Comparison of ENCODE assay signal across 7 mouse cellular contexts in genomic region chr4:57637636-57638386, GRCm38 (mm10).
DNase-seq lines count a peak whose midpoint lies in the region; ATAC-seq and TF ChIP-seq lines count a peak whose summit lies in the region.

No protein-coding gene starts in this region.

- H3K9ac ChIP-seq in neural tube, embryonic 11.5 days (ENCODE audit: low read length) = no peak overlapping the region
- 0 out of 2 replicates have a peak overlapping the region, but pooled peaks have one; percentile 9 for H3K9ac ChIP-seq in embryonic facial prominence, embryonic 15.5 days
- peak overlapping the region; percentile 3; the same call in 1 of the 2 replicates for H3K9ac ChIP-seq in intestine, postnatal 0 days (ENCODE audit: low read depth, low read length)
- H3K9ac ChIP-seq in midbrain, embryonic 11.5 days (ENCODE audit: low read length) = no peak overlapping the region

- peak overlapping the region; percentile 9 for H3K4me3 ChIP-seq in neural tube, embryonic 11.5 days (ENCODE audit: low read depth, low read length)
- H3K4me3 ChIP-seq in embryonic facial prominence, embryonic 15.5 days (replicated peaks) = peak overlapping the region; percentile 25; the same call in 1 of the 2 replicates
- peak overlapping the region; percentile 17; the same call in 1 of the 2 replicates for H3K4me3 ChIP-seq in intestine, postnatal 0 days (ENCODE audit: low read depth, low read length)
- H3K4me3 ChIP-seq in midbrain, embryonic 11.5 days (ENCODE audit: low read depth, low read length) = 0 out of 2 replicates have a peak overlapping the region, but pooled peaks have one; percentile 5

- H3K9me3 ChIP-seq in neural tube, embryonic 11.5 days (ENCODE audit: control insufficient read depth, low read length) = no peaks in the 10 kb centered on the region
- H3K9me3 ChIP-seq in embryonic facial prominence, embryonic 15.5 days (replicated peaks) = no peaks in the 10 kb centered on the region
- H3K9me3 ChIP-seq in intestine, postnatal 0 days (ENCODE audit: control insufficient read depth) = no peaks in the 10 kb centered on the region
- no peaks in the 10 kb centered on the region for H3K9me3 ChIP-seq in midbrain, embryonic 11.5 days (ENCODE audit: control insufficient read depth, low read length)

- 0 out of 2 replicates have a peak, but pooled peaks cover 2% of the 10 kb centered on the region for H3K4me1 ChIP-seq in neural tube, embryonic 11.5 days (ENCODE audit: control insufficient read depth, insufficient read depth, low read length)
- peaks cover 26% of the 10 kb centered on the region for H3K4me1 ChIP-seq in embryonic facial prominence, embryonic 15.5 days
- no peaks in the 10 kb centered on the region for H3K4me1 ChIP-seq in intestine, postnatal 0 days (replicated peaks; ENCODE audit: control insufficient read depth, insufficient read depth, low read length)
- no peaks in the 10 kb centered on the region for H3K4me1 ChIP-seq in midbrain, embryonic 11.5 days (ENCODE audit: control insufficient read depth, insufficient read depth, low read length)

- no peak for ATAC-seq in neural tube, embryonic 11.5 days (ENCODE audit: insufficient read depth, low FRiP score, low TSS enrichment)
- ATAC-seq in embryonic facial prominence, embryonic 15.5 days (ENCODE audit: insufficient number of reproducible peaks, low FRiP score, low TSS enrichment, low read depth) = no peak
- ATAC-seq in intestine, postnatal 0 days = no peak
- no peak for ATAC-seq in midbrain, embryonic 11.5 days (ENCODE audit: low FRiP score)

- H3K4me2 ChIP-seq in neural tube, embryonic 11.5 days (ENCODE audit: low read depth) = peak overlapping the region; percentile 30
- H3K4me2 ChIP-seq in embryonic facial prominence, embryonic 15.5 days (replicated peaks) = peak overlapping the region; percentile 51
- H3K4me2 ChIP-seq in intestine, postnatal 0 days (replicated peaks; ENCODE audit: low read depth) = peak overlapping the region; percentile 60
- H3K4me2 ChIP-seq in midbrain, embryonic 11.5 days = peak overlapping the region; percentile 27; the same call in 1 of the 2 replicates

- no peak for TF ChIP-seq CTCF in intestine, postnatal 0 days (IDR thresholded peaks at IDR 0.05; ENCODE audit: low read depth)

- 45% methylated on average over 24 of the region's 24 CpGs for WGBS in neural tube, embryonic 11.5 days
- WGBS in embryonic facial prominence, embryonic 15.5 days = 22% methylated on average over 24 of the region's 24 CpGs
- WGBS in intestine, postnatal 0 days = 12% methylated on average over 24 of the region's 24 CpGs
- 56% methylated on average over 24 of the region's 24 CpGs for WGBS in midbrain, embryonic 11.5 days

- no peaks in the 10 kb centered on the region for H3K27me3 ChIP-seq in neural tube, embryonic 11.5 days (ENCODE audit: control insufficient read depth, insufficient read depth, low read length)
- H3K27me3 ChIP-seq in embryonic facial prominence, embryonic 15.5 days = no peaks in the 10 kb centered on the region
- H3K27me3 ChIP-seq in intestine, postnatal 0 days (replicated peaks; ENCODE audit: control insufficient read depth, insufficient read depth, low read length) = no peaks in the 10 kb centered on the region; the same call in 1 of the 2 replicates
- H3K27me3 ChIP-seq in midbrain, embryonic 11.5 days (ENCODE audit: control insufficient read depth, insufficient read depth, low read length) = no peaks in the 10 kb centered on the region

- H3K27ac ChIP-seq in neural tube, embryonic 11.5 days (ENCODE audit: low read depth, low read length) = no peak overlapping the region
- H3K27ac ChIP-seq in embryonic facial prominence, embryonic 15.5 days (replicated peaks) = no peak overlapping the region
- H3K27ac ChIP-seq in intestine, postnatal 0 days (ENCODE audit: low read depth, low read length) = no peak overlapping the region
- no peak overlapping the region for H3K27ac ChIP-seq in midbrain, embryonic 11.5 days (ENCODE audit: low read depth, low read length)

- H3K36me3 ChIP-seq in neural tube, embryonic 11.5 days (ENCODE audit: control insufficient read depth, insufficient read depth, low read length) = no peaks in the 10 kb centered on the region
- H3K36me3 ChIP-seq in embryonic facial prominence, embryonic 15.5 days = no peaks in the 10 kb centered on the region
- no peaks in the 10 kb centered on the region for H3K36me3 ChIP-seq in intestine, postnatal 0 days (ENCODE audit: control insufficient read depth, insufficient read depth)
- no peaks in the 10 kb centered on the region for H3K36me3 ChIP-seq in midbrain, embryonic 11.5 days (ENCODE audit: control insufficient read depth, insufficient read depth, low read length)

- peak; percentile 31 for DNase-seq in neural tube, embryonic 11.5 days (ENCODE audit: low spot score)
- no peak for DNase-seq in neural tube, embryonic 10.5 days (ENCODE audit: extremely low spot score, low spot score)
- no peak for DNase-seq in midbrain, embryonic 11.5 days (ENCODE audit: low spot score, missing footprints)
- DNase-seq in yolk sac, embryonic 10.5 days (ENCODE audit: low spot score) = no peak
- DNase-seq in urinary bladder, postnatal 25 days (ENCODE audit: low spot score) = no peak

Comparison
In these comparisons a context has a peak if more than half of its experiments do, and no peak if none do; other contexts are left out.
1. H3K9ac ChIP-seq: peak in embryonic facial prominence, embryonic 15.5 days (single experiment) and intestine, postnatal 0 days (single experiment); none in neural tube, embryonic 11.5 days (single experiment) and midbrain, embryonic 11.5 days (single experiment).
2. Peak in every context shown above with its lines, with median percentiles within 50 percentile points of each other: H3K4me2 ChIP-seq and H3K4me3 ChIP-seq.